Mouse (Mus musculus): ENCODE results near the gene Gm21454. TPM values are rescaled to one million over a fixed set of nuclear protein-coding genes. Genes with fewer than 3 reads are reported as not detected.
"Not testable (repeated sequence)": the region's sequence is repeated elsewhere in the genome, so short reads cannot be mapped to it uniquely, and the experiment has no call there.

The Gm21454 gene
- polyA plus RNA-seq (2014; fragmentation: Nextera tagmentation; extraction: Ambion mirVana), result not detected in 2 replicates

DNA sequence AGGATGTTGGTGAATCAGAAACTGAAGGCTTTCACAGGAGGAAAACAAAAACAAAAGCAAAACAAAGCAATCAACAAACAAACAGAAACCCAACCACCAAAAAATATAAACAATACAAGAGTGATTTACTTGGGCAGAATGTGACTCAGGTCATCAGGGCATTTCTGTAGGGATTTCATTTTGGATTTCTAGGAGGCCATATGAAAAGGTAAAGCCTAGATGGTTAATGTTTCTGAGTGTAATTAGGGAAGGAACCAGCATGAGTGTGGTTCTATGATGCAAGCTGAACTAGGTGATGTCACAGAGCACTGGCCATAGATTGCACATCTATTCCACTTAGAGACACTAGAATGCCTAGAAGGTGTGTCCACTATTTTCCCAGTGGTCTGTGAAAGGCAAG is at the start of gene Gm21454, which contains the start of gene Gm21440:
TSS of gene Gm21454 (plus strand) at position 352 of the 400 bp plus-strand sequence.
TSS of gene Gm21440 (plus strand) at position 301 of the 400 bp plus-strand sequence.
- not testable (repeated sequence) for H3K4me3 ChIP-seq (ENCODE audit: low read depth, low read length); H3K4me2 ChIP-seq; H3K27me3 ChIP-seq (ENCODE audit: insufficient read depth, low read length); H3K9me3 ChIP-seq (ENCODE audit: low read depth, low read length); H3K4me1 ChIP-seq (ENCODE audit: insufficient read depth); ATAC-seq (ENCODE audit: insufficient read depth); H3K9ac ChIP-seq; H3K36me3 ChIP-seq (ENCODE audit: insufficient read depth); H3K27ac ChIP-seq (ENCODE audit: low read depth); DNase-seq

- H3K27me3 ChIP-seq (ENCODE audit: insufficient read depth, low read length); H3K4me1 ChIP-seq (ENCODE audit: insufficient read depth); H3K9ac ChIP-seq; DNase-seq; H3K9me3 ChIP-seq (ENCODE audit: low read depth, low read length); H3K4me2 ChIP-seq; ATAC-seq (ENCODE audit: insufficient read depth); H3K36me3 ChIP-seq (ENCODE audit: insufficient read depth); H3K4me3 ChIP-seq (ENCODE audit: low read depth, low read length); H3K27ac ChIP-seq (ENCODE audit: low read depth): not testable (repeated sequence)
- WGBS, result no CpG with 5 or more reads among the region's 3 CpGs
Measured at GRCm38 (mm10) chrY:13223828-13224227, 28.4 kb upstream of the Gm21454 start, which contains the start of gene Gm21828. Gene Gm21828 (minus strand): TSS chrY:13223928.

- not testable (repeated sequence) for H3K36me3 ChIP-seq (ENCODE audit: insufficient read depth); H3K9me3 ChIP-seq (ENCODE audit: low read depth, low read length); H3K4me2 ChIP-seq; H3K27me3 ChIP-seq (ENCODE audit: insufficient read depth, low read length); ATAC-seq (ENCODE audit: insufficient read depth); H3K4me3 ChIP-seq (ENCODE audit: low read depth, low read length); H3K9ac ChIP-seq; DNase-seq; H3K4me1 ChIP-seq (ENCODE audit: insufficient read depth); H3K27ac ChIP-seq (ENCODE audit: low read depth)
- WGBS, result no CpG with 5 or more reads among the region's 3 CpGs
Measured at GRCm38 (mm10) chrY:13348963-13349362, 96.7 kb downstream of the Gm21454 start, which contains the start of gene Gm21725. Gene Gm21725 (minus strand): TSS chrY:13349063.

Other genes starting within 250 kb of the Gm21454 start
- gene Gm20807, start 209.6 kb upstream of the Gm21454 start, polyA plus RNA-seq (2014; fragmentation: Nextera tagmentation; extraction: Ambion mirVana), result not detected in 2 replicates
- not detected in 2 replicates for gene Gm21891, start 119.0 kb upstream of the Gm21454 start, polyA plus RNA-seq (2014; fragmentation: Nextera tagmentation; extraction: Ambion mirVana)
- not detected in 2 replicates for gene Gm21425, start 90.5 kb upstream of the Gm21454 start, polyA plus RNA-seq (2014; fragmentation: Nextera tagmentation; extraction: Ambion mirVana)
- gene Gm21828, start 28.5 kb upstream of the Gm21454 start, polyA plus RNA-seq (2014; fragmentation: Nextera tagmentation; extraction: Ambion mirVana), result not detected in 2 replicates
- not detected in 2 replicates for gene Gm21440, start 51 bp upstream of the Gm21454 start, polyA plus RNA-seq (2014; fragmentation: Nextera tagmentation; extraction: Ambion mirVana)
- gene Gm21725, start 96.6 kb downstream of the Gm21454 start, polyA plus RNA-seq (2014; fragmentation: Nextera tagmentation; extraction: Ambion mirVana), result not detected in 2 replicates
- gene Gm21866, start 213.1 kb downstream of the Gm21454 start, polyA plus RNA-seq (2014; fragmentation: Nextera tagmentation; extraction: Ambion mirVana), result not detected in 2 replicates
- gene Gm20773, start 241.6 kb downstream of the Gm21454 start, polyA plus RNA-seq (2014; fragmentation: Nextera tagmentation; extraction: Ambion mirVana), result not detected in 2 replicates